Mouse (Mus musculus) CH12.LX (cell line): Measurements from ENCODE around the gene Nebl.

Experiments
- CTCF ChIP-seq, 2 experiments: IDR thresholded peaks in 1 of 2; conservative IDR thresholded peaks in 1 of 2; 2 replicates each; pipeline ENCODE4 v1.5.1; 2011 to 2012; ENCODE audit warnings: low read depth in 2 of 2, low read length in 2 of 2, improper control_type of control experiment in 1 of 2, inconsistent platforms in 1 of 2, mild to moderate bottlenecking in 1 of 2, moderate library complexity in 1 of 2
- E2F4 ChIP-seq: IDR thresholded peaks from 2 replicates; pipeline ENCODE4 v1.6.1; 2011; ENCODE audit warnings: low read depth, low read length, improper control_type of control experiment; ENCODE audit not compliant: insufficient replicate concordance
- EP300 ChIP-seq: IDR thresholded peaks from 2 replicates; pipeline ENCODE4 v1.6.1; 2011; ENCODE audit warnings: low read length, improper control_type of control experiment
- ETS1 ChIP-seq: conservative IDR thresholded peaks from 2 replicates; pipeline ENCODE4 v1.6.1; 2012; ENCODE audit warnings: low read depth, mild to moderate bottlenecking, inconsistent platforms, low read length, improper control_type of control experiment, moderate library complexity
- GABPA ChIP-seq: IDR thresholded peaks from 2 replicates; pipeline ENCODE4 v1.6.1; 2012; ENCODE audit warnings: low read depth, low read length, improper control_type of control experiment, inconsistent platforms; ENCODE audit not compliant: insufficient replicate concordance
- MAFK ChIP-seq: IDR thresholded peaks from 2 replicates; pipeline ENCODE4 v1.6.1; 2011; ENCODE audit warnings: low read length, improper control_type of control experiment; ENCODE audit not compliant: insufficient replicate concordance
- MXI1 ChIP-seq: IDR thresholded peaks from 2 replicates; pipeline ENCODE4 v1.6.1; 2011; ENCODE audit warnings: mild to moderate bottlenecking, low read depth, low read length, improper control_type of control experiment
- POLR2A ChIP-seq: IDR thresholded peaks from 2 replicates; pipeline ENCODE4 v1.6.1; 2011; ENCODE audit warnings: low read depth, mild to moderate bottlenecking, improper control_type of control experiment, low read length

DNA sequence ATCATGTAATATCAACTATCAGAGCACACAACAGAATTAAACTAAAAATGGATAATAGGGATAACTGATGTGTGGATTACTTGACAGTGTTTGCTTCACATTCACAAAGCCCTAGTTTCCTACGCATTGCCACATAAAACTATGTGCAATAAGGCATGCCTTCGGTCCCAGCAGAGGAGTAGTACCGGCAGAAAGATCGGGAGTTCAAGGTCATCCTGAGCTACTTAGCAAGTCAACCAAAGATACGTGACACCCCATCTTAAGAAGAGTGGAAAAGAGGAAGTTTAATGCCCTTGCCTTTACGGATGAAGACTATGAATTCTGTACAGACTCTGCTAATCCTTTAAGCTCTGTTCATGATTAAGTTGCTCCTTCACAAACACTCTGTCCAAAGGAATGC lies 44.1 kb downstream of the Nebl start:
- TF ChIP-seq POLR2A (no peak), MAFK (no peak), MXI1 (no peak), E2F4 (no peak), ETS1 (no peak), CTCF (conservative IDR thresholded peaks at IDR 0.05 in 1 of 2, IDR thresholded peaks at IDR 0.05 in 1 of 2; ENCODE audit: low read depth in 2 of 2, low read length in 2 of 2) (no peak), GABPA (no peak), EP300 (no peak)
